Mouse (Mus musculus): Measurements from ENCODE around the gene Itga11.
"Not testable (repeated sequence)": the region's sequence is repeated elsewhere in the genome, so short reads cannot be mapped to it uniquely, and the experiment has no call there.

Gene Itga11

DNA sequence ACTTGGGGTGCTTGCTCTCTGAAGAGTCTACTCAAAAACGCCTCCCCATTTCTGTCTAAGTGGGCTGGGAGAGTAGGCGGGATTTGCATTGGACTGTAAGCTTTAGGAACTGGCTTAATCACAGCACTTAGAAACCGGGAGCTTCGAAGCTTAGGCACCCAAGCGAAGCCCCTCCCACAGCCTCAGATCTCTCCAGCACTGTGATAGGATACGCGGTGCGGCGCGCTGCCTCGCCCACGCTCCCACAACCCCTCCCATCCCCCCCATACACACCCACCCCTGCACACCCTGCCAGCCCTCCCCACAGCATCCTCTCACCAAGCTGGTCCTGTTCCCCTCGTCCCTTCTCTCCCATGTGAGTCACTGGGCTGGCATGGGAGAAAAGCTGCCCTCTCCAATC lies 85.9 kb downstream of the Itga11 start:
- DNase-seq (ENCODE audit: inconsistent ontology term): peak; percentile 63

DNA sequence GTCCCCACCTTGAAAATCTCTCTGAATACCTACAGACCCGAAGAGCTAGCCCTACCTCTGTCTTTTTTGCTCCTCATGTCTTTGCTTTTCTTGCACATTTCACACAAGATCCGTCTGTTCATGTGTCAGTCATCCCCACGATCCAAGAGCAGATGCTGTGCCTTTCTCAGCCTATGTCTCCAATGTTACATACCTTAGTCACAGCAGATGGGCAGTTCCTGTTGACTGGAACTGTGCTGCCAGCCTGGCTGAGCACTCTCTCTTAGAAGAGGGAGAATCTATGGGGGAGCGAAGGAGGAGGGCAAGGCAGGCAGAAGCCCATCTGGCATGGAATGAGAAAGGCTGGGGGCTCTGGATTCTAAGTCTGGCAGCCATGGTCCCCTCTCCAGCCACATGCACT lies 87.7 kb downstream of the Itga11 start:
- no peak for DNase-seq (ENCODE audit: inconsistent ontology term)

DNA sequence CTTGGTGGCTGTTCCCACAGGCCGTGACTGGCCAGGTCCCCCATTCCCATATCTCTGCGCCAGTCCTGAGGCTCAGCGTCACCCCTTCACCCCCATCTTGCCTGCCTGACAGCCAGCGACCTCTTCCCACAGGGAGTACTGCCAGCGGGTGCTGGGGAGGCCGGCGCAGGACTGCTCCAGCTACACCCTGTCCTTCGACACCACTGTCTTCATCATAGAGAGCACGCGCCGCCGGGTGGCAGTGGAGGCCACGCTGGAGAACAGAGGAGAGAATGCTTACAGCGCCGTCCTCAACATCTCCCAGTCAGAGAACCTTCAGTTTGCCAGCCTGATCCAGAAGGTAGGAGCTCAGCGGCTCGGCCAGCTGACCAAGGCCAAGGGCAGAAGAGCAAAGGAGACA lies 89.8 kb downstream of the Itga11 start:
- no peak for DNase-seq (ENCODE audit: inconsistent ontology term)

DNA sequence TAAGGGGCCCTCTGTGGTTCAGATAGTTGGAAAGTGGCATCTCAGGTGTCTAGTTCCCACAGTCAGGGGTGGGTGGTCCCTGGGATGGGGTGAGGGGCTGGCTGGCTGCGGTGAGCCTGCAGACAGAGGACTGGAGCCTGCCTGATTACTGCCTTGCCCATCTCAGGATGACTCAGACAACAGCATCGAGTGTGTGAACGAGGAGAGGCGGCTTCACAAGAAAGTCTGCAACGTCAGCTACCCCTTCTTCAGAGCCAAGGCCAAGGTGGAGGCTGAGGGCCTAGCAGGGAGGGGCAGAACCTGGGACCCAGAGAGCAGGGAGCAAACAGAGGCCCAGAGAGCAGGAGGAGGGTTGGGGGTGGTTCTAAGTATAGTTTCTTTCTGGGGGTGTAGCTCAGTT lies 90.7 kb downstream of the Itga11 start:
- no peak for DNase-seq (ENCODE audit: inconsistent ontology term)

DNA sequence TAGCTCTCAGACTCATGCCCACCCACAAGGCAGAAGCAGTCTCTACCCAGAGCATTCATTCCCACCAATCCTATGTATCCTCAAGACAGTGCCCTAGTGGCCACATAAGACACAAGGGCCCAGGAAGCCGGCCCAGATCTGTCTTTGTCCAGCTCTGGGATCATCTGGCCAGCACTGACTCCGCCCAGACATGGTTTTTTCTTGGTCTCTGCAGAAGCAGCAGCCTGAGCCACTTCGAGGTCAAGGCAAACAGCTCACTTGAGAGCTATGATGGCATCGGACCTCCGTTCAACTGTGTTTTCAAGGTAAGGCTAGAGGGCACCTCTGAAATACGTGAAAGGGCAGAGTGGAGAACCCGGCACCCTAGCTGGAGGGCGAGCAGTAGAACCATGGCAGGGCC lies 95.1 kb downstream of the Itga11 start:
- no peak for DNase-seq (ENCODE audit: inconsistent ontology term)

DNA sequence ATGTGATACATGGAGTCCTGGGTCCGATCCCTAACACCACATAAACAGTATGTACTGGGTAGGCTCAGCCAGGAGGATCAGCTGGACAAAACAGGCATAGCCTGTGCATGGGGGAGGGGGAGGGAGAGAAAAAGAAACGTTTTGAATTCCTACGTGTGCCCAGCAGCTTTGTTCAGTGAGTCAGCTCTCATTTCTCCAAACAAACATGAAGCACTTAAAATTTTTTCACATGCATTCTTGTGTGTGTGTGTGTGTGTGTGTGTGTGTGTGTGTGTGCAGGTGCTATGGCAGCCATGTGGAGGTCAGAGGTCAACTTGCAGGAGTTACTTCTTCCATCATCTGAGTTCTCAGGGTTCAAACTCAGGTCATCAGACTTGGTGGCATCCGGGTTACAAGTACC lies 97.8 kb downstream of the Itga11 start:
- peak; percentile 93 for DNase-seq (ENCODE audit: inconsistent ontology term)

DNA sequence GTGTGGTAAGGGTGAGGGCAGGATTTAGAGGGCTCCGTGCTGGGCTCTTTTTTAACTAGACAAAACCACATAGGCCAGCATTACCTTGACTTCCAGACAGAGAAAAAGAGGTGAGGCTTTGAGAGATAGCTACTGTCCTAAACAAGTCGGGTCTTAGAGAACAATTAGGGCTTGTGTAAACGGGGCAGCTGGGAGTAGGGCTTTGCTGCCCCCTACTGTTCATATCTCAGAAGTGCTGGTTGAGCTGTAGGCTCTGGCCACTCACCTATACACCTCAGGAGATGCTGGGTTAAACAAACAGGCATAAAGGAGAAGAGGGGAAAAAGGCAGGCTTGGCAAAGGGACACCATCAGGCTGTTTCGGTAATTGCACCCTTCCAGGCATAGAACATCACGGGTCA lies 99.8 kb downstream of the Itga11 start:
- DNase-seq (ENCODE audit: inconsistent ontology term): peak; percentile 64

DNA sequence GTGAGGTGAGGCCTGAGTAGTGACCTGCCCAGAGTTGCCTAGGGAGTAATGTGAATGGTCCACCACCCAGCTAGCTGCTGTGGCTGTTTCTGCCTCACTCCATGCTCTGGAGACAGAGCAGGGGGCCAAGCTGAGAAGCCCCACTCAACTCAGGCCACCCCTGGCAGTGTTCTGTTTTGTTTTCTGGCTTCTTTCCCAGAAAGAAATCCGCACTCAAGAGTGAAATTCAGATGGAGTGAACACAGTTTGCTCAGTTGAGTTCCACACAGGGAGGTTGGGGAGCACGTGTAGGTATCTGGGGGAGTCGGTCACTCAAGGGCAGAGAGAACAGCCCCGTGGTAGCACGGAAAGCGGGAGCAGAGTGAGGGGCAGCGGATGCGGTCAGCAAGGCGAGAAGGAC lies 101.1 kb downstream of the Itga11 start:
- peak; percentile 59 for DNase-seq (ENCODE audit: inconsistent ontology term)

DNA sequence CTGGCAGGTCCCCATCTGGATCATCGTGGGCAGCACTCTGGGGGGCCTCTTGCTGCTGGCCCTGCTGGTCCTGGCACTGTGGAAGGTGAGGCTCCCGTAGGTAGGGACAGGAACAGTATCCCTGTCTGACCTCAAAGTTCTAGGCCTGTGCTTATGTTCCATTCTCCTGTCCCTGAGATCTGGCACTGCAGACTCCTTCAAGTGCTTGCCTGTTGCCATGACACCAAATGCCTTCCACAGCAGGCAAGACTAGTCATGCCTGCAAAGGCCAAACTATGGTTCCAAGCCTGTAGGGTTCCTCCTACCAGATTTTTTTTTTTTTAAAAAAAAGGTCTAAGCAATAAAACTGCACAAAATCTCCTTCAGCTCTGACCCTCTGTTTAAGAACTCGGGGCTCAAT lies 104.3 kb downstream of the Itga11 start:
- peak; percentile 29 for DNase-seq (ENCODE audit: inconsistent ontology term)

DNA sequence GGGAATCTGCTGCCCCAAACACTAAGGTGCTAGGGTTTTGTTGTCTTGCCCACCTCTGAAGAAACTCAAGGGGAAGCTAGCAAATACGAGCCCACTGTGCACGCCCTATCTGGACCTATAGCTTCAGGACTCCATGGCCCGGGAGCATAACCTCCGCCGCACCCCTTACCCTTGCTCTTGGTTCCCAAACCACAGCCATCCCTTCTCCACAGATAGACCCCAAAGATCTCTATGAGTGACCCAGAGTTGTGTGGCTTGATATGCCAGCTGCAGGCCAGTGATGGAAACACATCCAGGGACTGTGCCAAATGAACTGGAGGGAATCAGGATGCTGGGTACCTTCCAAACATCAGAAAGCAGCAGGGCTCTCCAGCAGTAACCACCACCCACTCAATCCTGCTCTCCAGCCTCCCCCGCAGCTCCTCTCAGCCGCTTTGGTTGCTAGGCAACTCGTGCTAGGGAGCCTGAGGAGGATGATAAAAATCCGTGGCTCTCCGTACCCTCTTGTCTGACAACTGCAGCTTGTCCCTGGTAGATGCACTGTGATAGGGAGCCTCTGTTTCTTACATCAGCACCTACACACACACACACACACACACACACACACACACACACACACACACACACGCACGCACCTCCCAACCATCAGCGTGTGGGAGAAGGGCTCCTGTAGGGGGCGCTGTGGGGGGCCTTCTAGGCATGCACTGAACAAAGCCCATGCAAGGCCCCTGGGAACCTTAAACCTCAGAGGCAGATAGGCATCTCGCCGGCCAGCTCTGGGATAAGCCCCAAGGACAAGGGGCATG lies 105.6 kb downstream of the Itga11 start:
- peak; percentile 80 for DNase-seq (ENCODE audit: inconsistent ontology term)

DNA sequence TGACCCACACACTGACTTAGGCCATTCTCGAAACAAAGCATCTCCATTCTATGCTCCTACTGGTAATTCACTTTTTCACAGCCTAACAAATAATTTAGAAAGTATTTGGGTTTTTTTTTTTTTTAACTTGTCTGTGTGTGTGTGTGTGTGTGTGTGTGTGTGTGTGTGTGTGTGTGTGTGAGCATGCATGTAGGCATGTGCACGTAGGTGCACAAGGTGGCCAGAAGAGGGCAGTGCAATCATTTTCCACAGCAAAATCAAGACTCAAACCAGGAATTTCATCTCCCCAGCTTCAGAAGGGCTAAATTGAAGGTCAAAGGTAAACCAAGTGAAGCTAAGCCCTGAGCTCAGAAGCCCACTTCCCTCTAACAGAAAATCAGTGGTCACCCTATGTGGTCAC lies 106.6 kb downstream of the Itga11 start:
- DNase-seq (ENCODE audit: inconsistent ontology term): no peak

DNA sequence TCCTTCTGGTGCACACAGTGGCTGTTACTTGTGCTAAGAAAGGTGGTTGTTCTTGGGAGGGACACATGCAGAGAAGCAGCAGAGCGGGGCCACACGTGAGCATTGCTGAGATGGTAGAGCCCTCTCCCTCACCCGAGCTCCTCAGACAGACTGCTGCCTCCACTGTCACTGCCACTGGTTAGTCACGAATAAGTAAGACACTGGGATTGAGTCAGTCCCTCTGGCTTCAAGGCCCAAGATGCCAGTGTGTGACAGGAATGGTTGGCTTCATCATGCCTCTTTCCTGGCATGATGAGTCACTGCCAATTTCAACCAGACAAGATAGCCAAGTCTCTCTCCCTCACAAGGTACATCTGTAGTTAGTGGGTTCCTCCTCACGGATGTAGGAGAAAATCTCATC lies 109.1 kb downstream of the Itga11 start:
- peak; percentile 56 for DNase-seq (ENCODE audit: inconsistent ontology term)

DNA sequence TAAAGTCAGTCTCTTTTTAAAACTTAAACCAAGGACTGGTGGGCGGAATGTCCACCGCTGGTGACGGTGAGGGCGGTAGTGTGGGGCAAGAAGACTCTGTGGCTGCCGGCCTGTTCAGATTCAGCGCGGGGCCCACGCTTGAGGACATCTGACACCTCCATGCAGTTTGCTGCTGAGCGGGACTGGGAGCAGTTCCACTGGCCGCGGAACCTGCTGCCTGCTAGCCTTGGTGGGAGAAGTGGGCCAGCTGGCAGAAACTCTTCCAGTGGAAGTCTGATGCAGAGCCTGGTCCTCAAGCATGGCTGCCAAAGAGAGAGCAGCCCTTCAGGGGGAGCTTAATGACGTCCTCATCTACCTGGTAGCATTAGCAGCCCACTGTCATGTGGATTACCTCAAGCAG lies 112.2 kb downstream of the Itga11 start:
- DNase-seq (ENCODE audit: inconsistent ontology term): no peak

DNA sequence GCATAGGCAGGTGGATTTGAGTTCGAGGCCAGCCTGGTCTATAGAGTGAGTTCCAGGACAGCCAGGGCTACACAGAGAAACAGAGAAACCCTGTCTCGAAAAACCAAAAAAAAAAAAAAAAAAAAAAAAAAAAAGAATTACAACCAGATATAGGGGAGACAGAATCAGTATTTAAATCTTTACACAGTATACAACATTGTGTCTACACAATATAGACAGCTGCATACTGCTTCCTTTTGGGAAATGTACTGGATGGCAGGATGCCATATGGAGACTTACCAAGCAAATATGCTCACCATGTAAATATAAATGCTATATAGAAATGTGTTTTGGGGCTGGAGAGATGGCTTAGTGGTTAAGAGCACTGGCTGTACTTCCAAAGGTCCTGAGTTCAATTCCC lies 121.6 kb downstream of the Itga11 start:
- DNase-seq (ENCODE audit: inconsistent ontology term): not testable (repeated sequence)

DNA sequence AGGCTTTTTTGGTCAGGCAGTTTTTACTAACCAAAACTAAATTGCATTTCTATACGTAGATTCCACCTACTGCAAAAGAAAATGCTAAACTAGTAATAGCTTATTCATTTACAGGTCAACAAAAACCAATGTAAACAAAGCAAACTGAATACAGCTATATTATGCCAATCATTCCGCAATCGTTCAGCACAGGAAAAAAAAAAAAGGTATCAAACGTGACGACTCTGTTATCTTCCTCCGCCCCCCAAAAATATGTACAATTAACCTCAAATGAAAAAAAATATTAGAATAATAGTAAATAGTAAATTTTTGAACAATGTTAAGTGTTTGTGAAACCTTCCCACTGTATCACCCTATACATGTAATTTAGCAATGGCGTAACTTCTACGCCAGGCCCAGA lies 132.5 kb downstream of the Itga11 start:
- no peak for DNase-seq (ENCODE audit: inconsistent ontology term)

DNA sequence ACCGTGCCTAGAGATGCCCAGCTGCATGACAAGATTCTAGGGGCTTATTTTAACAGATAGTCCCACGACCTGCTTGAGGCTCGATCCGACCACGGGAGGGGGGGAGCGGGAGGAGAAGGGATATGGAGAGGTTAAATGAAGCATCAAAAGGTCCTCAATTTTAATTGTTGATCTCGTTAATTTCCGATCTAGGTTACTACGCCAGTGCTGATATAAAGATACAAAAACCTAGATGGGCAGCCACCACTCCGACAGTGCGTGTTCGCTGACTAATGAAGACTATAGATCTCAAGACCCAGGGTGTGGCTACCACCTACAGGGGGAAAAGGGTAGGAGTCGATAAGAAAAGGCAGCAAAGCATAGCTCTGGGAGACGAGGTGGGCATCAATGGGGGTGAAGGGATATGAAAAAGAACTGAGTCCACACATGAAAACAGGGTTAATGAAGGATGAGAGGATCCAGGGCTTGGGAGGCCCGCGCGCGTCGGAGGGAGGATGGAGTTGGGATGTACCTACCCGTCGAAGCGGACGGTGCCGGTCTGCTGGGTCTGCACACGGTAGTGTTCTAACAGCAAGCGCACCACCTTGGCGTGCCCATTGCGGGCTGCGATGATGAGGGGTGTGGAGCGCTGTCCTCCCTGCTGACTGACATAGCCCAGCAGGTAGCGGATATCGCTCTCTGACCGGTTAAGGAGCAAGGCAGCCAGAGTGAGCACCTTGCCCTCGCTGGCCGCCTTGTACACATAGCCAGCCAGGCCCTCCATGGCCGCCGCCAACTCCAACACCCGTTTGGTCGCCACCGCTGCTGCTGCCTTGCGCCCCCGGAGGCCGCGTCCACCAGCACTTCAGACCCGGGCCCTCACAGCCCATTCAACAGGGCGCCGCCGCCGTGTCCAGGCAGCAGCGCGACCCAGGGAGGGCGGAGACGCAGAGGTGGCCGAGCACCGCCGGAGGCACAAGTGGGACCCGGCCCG lies 133.2 kb downstream of the Itga11 start:
- DNase-seq (ENCODE audit: inconsistent ontology term): peak; percentile 39

DNA sequence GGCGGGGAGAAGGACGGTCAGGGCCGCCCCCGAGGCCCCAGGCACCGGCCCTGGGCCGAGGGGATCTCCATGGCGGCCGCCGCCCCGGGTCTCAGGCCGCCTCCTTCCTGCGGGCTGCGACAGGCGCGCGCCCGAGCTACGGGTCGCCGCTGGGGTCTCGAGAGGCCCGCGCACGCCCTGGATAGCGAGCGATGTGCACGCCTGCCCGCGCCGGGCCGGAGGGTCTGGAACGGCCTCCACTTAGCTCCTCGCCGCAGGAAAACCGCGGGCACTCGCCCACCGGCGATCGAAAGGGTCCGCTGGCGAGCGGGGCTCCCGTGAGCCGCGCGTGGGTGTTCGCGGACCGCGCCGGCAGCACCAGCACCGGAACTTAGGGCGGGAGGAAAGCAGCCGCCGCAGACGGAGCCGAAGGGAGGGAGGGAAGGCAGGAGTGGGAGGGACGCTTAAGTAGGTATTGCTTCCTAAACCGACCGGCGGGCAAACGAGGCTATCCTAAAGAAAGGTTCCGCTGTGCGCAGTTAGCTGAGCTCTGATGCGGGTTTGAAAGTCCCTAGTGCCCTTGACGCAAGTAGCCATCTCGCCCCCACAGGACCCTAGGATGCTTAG lies 134.0 kb downstream of the Itga11 start, which contains the start of gene Fem1b:
Gene Fem1b (minus strand): TSS at position 419 of the 606 bp plus-strand sequence.
- peak; percentile 96 for DNase-seq (ENCODE audit: inconsistent ontology term)

DNA sequence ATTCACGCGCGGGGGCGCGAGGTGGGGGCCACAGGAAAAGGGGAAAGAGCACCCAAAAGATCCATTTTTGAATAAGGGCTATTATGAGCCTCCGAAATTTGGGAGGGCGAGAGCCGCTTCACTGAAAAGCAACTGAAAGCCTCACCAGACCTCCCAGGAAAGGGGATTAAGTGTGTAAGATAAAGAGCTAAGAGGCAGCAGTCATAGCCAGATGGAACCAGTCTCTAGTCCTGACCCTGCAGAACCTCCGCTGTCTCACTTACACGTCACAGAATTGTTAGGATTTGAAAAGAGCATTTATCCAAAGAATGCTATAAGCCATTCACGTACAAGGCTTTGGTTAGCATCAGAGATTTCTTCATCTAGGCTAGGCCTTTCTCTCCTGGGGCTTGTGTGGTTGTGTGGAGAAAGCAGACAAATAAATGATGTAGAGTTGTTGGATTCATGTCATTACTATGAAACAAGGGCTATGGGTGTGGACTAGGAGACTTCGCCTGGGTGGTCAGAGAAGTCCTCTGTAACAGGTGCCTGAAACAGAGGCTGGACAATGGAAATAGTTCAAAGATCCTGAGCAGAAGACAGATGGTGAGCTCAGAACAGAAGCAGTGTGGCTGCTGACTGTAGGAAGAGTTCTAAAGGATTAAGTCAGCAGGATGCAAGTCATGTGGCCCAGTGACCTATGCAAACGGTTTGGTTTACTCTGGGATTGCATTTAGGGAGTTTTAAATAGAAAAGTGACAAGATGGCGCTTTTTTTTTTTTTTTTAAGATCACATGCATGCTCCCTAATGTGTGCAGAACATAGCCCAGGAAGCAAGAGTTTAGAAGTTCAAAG lies 134.8 kb downstream of the Itga11 start:
- no peak for DNase-seq (ENCODE audit: inconsistent ontology term)

DNA sequence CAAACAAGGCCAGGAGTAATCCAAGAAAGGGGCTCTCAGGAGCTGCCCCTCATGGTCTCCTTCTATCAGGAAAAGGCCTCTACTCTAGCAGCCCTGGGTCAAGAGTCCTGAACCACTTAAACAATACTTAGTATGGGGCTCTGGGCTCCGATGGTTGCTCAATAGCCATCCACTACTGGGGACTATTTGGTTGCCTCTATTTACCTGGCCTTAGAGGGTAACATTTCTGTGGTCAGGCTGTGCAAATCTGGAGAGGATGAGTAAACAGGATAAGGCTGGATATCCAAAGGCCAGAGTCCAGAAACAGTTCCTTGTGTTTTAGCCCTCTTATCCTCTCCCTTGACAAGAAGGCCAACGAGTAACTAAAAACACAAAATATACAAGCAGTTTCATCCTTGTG lies 137.1 kb downstream of the Itga11 start:
- DNase-seq (ENCODE audit: inconsistent ontology term): no peak

DNA sequence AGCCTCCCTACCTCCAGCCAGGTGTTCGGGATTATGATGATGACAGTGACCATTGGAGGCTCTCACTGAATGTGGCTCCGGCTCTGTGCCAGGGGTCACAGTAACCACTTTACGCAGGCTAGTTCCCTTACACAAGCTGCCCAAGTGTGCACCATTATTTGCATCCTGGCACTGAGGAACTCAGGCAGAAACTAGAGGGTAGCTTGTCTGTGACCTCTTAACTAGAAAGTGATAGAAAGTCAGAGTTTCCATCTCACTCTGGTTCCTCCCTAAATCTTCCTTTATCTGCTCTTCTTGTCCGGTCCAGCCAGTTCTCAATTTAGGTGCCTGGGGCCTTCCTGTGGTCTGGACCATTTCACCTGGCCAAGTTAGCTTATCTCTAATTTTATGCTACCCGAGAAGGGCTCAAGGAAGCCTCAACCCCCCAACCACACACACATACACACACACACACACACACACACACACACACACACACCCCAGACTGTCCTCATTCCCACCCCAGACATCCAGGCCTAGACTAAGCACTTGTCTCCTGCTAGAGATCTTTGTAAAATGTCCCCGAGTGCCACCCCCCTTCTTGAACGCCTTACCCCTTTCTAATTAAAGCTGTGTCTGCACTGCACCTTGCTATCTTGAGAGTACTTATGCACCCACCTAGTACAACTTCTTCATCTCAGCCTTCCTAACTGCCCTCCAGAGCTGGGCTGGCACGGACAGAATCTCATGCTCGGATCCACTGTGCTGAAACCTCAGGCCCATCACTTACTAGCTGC lies 138.9 kb downstream of the Itga11 start:
- no peak for DNase-seq (ENCODE audit: inconsistent ontology term)
